Mouse (Mus musculus) effector memory CD4-positive, alpha-beta T cell, adult 7 months (primary cell): ENCODE measurements around the gene 4930415L06Rik. TPM values are rescaled to one million over a fixed set of nuclear protein-coding genes. Genes with fewer than 3 reads are reported as not detected.

Source experiments
- polyA plus RNA-seq: library from polyadenylated mRNA; unstranded; fragments of 100-300 nt; shearing (Covaris generic); gene quantifications from one replicate; pipeline ENCODE4 v1.2.1, GENCODE M21; 2017

The 4930415L06Rik gene
- not detected for polyA plus RNA-seq

GRCm38 (mm10) chrX:89932752-89933151 is at the start of gene 4930415L06Rik:
Gene 4930415L06Rik (minus strand): TSS chrX:89932852.

Other genes starting within 250 kb of the 4930415L06Rik start
- gene 4932429P05Rik, start 180.6 kb downstream of the 4930415L06Rik start, polyA plus RNA-seq, result not detected